Mouse (Mus musculus) retina, postnatal 7 days (tissue): Measurements from ENCODE around the gene Usp48.

Experiments
- DNase-seq: peaks from one replicate; pipeline ENCODE4 v3.0.0-alpha.2; 2012; ENCODE audit warnings: low read depth, low spot score

The Usp48 gene

DNA sequence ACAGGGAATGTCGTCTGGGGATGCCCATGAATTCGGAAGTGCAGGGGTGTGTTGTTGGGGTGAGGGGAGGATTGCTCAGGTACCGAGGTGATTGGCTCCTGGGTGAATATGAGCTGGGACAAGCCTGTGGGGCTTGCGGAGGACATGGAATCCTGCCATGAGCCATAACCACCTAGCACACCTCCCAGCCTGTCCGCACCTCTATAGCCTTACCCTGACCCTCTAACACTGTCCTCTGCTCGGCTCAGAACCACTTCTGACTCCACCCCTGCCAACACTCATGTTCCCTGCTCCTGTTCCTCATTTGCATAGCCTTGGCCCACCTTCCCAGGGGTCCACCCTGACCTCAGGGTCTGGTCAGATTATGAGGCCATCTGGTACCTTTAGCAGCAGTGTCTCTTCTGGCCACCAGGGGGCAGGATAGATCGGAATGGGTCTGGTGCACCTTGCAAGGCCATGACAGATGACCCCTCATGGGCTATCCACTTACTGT, 89.5 kb downstream of the Usp48 start:
- DNase-seq, result no peak

DNA sequence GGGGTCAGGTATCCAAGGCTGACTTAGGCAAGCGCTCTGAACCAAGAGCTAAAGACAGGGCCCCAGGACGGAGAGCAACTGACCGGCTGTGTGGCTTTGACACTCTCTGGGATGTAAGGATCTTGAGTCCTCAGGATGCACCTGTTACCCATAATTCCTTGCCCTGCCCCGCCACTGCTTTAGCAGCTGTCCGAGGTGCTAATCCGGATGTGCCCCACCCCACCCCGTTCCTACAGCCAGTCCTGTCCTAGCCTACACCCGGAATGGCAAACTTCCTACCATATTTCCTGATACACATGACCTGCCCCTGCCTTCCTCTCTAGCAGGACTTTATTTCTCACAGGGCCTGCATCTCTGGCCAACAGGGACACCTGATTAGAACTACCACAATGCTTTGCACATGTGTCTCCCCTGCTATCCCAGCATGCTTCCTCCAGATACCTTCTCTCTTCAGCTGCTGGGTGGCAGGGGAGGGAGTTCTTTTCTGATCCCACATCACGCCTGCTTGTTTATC, 91.3 kb downstream of the Usp48 start:
- no peak for DNase-seq

DNA sequence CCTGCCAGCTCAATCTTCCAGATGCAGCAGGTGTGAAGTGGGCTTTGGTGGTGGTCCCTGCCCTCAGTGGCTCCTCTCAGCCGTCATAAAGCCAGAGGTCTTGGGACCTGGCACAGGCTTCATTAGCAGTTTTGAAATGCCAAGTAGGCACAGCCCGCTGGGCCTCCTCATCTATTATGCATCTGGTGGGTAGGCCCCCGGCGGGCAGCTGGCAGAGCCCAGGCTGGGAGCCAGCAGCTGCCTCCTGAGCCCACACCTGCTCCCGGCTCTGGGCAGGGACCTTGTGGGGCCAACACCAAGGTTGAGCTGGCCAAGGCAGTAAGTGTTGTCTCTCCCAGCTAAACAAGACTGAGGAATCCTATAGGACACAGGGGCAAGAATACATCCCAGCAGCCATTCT, 92.7 kb downstream of the Usp48 start:
- no peak for DNase-seq

DNA sequence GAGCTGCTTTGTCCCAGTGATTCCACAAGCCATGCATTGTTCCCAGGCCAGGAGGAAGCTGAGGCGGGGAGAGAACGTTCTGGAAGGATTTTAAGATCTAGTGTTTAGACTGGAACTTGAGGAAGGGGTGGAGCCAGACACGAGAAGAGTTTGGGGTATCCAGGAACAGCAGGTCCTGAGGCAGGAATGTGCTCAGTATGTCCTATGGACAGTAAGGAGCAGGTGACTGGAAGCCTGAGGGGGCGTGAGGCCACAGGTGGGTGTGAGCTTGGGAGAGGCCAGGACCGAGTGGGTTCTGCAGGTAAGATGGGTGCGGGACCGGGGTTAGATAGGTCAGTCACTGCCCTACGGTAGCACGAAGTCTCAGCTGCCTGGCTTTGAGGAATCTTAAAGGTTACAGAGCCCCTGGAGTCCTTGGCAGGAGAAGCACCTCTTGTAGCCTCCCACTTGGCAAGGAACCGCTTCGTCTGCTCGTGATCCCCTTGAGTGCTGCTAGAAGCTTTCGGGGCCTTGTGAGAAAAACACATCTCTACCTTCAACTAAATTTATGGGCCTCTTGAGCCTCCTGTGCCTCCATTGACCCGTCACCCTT, 93.8 kb downstream of the Usp48 start:
- DNase-seq, result no peak

DNA sequence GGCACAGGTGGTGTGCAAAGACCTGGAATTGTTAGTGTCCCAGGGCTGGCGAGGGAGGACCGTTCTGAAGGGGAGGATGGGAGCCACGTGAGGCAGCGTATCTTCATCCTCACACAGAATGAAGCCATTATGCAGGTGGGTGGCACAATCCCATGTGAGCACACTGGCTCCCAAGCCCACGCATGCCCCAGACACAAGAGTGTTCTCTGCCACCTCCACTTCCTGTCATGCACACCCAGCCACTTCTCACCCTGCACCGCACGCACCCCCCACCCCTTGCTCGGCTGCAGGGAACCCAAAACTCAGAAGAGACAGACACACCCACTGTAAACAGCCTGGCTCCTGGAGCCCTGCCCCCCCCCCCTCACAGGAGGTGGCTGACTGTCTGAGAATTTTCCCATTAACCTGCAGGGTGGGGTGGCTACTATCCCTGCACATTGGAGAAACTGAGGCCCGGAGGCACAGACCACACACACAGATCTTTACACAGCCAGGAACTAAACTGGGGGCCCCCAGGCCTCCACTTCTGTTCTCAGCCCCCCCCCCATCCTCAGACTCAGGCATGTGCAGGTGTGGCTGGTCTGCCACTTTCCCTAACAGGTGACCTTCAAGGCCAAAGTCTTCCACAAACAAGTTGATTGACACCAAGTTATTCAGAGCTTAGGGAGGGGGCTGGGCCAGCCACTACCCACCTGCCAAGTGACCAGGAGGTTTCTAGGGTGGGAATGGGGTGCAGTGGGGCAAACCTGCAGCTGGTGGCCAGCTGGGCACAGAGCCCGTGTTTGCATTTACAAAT, 98.8 kb downstream of the Usp48 start:
- no peak for DNase-seq

DNA sequence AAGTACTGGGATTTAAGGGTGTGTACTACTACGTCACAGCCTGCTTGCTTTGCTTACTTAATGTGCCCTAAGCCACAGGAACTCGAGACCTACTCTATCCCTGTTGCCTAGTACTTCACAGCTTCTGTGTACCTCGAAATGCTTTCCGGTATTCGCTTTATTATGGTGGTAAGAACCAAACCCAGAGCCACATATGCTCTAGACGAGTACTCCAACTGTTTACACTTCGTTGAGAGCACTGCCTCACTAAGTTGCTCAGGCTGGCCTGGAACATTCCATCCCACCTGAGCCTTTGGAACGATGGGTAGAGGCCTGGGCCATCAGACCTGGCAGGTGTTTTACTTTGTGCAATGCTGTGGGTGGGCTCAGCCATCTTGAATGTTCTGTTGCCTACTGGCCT, 101.7 kb downstream of the Usp48 start:
- no peak for DNase-seq

DNA sequence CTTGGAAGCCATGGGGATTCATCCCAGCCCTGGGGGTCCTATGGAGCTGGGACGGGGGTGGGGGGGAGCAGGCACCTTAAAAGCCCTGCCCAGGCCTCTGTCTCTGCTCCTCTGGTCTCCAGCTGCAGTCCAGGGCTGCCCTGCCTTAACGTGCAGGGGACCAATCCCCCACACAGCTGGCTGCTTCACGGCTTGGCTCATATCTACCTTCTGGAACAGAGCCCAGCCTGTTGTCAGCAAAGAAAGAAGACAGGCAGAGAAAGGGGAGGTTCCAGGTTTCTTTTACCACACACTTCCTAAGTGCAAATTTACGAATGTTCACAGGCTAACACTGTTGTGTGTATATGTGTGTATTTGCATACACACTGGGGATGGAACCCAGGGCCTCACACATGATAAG, 102.3 kb downstream of the Usp48 start:
- no peak for DNase-seq

DNA sequence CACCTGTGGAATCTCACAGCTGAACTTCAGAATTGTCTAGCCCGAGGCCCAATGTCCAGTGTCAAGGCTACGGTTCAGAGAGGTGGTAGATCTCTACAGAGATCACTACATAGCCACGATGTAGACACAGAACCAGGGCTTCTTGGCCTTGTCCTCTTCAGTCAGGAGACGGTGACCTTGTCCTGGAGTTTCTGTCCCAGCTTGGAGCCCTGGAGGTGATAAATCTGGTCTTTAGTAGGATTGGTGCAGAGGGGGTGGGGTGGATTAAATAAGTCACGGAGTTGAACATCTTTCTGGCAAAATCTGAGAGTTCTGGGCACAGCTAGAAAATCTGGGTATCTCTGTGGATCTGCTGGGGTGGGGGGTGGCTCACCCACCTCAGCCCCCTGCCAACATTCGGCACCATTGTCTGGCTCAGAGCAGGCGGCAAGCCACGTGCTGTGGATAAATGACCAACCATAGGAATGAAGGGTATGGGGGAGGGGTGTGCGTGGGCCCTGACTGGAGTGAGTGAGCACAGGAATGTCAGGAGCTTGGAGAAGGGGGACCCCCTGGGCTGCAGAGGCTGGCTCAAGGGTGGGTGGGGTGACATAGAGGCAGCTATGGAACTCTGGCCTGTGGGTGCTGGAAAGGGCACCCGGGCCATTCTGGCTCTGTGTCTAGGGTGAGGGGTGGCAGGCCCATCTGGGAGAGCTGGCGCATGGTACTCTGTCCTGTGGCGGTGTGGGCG, 103.8 kb downstream of the Usp48 start:
- DNase-seq, result no peak

DNA sequence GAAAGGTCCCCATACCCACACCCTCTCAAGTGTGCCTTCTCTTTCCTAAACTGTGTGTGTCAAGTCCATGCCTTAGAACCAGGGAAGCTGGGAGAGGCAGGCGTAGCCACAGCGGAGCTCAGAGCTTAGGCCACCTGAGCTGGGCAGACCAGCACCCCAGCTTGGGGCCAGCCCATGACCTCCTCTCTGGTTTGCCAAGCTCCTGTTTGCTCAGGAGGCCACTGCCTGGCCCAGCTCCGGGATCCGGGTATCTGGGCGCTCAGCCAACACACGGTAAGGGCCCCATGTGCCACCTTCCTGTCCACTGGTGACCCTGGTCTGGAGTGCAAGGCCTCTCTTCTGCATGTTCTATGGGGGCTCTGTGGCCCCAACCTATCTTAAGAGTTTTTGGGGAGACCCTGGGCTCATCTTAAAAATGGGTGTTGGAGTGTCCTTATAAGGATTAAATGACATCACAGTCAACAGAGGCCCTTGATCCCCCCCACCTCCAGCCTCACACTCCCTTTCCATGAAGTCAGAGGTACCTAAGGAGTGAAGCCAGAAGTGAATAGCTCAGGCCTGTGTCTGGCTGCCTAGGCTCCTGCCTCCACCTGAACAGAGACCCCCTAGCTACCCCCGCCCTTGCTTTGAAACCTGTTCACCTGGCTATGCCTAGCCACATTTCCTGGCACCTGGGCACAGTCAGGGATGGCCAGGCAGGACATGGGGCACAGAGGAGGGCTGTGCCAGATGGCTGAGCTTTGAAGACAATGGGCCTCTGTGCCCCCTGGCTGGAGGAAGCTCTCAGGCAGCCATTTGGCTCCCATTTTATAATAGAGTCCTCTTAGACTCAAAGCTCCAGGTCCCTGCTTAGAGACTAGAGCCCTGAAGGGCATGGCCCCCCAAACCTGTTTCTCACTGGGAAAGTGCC, 104.8 kb downstream of the Usp48 start:
- DNase-seq, result no peak

DNA sequence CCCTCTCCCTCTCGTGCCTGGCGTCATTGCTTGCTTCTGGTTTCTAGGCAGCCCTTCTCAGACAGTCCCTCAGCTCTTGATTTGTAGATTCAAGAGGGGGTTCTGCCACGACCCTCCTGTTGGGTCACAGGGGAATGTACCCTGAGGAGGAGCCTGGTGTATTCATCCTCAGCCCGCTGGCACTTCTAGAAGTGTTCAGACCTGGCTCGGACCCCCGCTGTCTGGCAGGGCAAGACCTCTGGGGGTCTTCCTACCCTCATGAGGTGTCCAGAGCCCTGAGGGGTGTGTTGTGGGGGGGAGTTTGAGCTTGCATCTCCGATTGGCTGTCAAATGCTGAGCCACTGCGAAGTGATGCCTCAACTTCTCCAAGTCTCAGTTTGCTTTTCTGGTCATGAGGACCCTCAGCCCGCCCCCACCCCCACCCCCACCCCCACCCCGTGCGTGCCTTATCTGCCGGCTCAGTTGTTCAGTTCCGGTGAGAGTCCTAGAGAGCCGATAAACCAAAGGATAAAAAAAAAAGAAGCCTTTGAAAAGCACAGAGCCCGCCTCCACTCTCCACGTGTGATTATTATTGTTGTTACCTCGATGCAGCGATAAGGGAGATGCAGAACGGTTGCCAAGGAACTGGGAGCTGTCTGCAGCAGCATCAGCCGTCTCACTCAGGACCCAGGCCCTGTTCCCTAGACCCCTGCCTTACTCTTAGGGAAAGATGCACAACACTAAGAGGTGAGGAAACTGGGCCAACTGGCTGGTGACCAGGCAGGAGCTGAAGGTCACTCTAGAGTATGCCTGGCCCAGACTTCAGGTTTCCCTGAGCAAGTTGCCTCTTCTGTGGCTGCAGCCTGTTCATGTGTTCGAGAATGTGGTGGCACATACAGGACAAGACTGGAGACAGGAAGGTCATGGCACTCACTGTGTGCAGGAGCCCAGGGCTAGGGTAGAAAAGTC, 106.0 kb downstream of the Usp48 start:
- no peak for DNase-seq

DNA sequence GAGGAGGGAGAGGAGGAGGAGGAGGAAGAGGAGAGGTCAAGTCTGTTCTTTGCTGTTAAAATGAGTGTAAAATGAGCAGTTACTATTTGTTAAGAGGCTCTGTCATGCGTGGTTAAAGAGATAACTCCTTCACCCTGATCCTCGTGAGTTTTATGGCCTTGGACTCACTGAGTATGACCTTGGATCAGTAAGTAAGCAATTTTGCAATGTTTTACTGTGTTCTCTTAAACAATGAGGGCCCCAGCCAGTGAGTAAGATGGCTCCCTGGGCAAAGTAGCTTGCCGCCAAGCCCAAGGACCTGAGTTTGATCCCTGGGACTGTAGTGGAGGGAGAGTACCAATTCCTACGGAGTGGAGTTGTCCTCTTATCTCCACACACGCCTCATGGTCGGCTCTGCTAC, 107.4 kb downstream of the Usp48 start:
- DNase-seq, result no peak

DNA sequence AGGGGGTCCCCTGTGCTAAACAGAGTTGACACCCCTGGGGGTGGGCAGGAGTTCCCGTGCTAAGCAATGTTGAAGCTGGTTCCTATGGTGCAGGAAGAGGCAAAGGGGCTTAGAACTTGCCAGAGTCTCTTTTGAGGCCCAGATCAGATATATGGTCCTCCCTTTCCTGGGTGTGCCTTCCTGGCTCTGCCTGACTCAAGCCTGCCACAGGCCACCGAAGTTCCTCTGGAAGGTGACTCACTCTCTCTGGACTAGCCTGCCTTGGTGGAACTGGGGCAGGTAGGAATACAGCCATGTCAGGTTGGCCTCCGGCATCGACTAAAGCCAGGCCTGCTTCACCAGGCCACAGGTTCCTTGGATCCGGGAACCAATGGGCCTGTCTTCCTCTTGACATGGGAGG, 109.5 kb downstream of the Usp48 start:
- no peak for DNase-seq

DNA sequence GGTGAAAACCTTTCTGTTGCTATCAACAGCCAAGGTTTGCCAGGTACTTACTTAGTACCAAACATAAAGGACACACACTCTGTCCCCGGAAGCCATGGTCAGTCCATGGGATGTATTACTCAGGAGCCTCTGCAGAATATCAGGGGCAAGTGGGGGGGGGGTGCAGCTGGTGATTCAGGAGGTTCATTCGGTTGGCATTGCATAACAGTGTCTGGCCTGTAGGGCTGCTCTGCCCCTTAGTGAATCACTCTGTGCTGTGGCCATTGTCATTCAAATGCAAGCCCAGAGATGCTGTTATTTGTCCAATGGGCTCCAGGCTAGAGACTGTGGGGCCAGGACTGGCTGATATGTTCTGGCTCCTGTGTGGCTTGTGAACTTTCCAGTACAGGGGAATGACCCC, 111.0 kb downstream of the Usp48 start:
- DNase-seq, result no peak

DNA sequence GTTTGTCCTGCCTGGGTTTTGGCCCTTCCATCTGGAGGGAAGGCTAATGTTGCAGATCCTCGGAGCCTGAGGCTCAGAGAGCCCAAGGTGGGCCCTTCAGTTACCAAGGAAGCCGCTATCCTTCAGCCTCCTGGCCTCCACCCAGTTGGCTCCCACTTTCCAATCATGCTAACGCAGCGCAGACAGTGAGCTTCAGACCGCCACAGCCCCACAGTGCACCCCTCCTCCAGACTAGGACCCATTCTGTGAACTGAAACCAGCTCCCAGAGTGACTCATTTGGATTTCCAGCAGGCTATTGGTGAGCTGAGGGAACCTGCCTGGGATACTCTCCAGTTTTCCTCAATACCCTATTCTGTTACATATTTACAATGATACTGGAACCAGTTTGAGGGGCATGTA, 111.8 kb downstream of the Usp48 start:
- DNase-seq, result no peak

DNA sequence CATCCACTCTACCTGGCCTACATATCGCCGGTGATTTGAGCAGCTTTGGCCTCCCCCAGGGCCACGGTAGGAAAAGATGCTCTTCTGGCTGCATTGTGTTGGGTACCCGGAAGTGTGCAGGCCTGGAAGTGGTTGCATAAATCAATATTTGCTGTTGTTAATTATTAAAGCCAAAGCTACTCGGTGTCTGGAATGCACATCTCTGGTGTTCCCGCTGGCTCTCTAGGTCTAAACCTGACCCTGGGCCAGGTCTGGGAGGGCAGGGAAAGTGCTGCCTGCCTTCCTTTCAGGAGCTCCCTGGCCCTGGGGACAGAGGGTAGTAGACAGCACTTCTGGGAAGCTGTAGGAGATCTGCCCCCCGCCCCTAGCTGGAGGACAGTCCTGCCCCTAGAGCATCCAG, 113.0 kb downstream of the Usp48 start:
- no peak for DNase-seq

DNA sequence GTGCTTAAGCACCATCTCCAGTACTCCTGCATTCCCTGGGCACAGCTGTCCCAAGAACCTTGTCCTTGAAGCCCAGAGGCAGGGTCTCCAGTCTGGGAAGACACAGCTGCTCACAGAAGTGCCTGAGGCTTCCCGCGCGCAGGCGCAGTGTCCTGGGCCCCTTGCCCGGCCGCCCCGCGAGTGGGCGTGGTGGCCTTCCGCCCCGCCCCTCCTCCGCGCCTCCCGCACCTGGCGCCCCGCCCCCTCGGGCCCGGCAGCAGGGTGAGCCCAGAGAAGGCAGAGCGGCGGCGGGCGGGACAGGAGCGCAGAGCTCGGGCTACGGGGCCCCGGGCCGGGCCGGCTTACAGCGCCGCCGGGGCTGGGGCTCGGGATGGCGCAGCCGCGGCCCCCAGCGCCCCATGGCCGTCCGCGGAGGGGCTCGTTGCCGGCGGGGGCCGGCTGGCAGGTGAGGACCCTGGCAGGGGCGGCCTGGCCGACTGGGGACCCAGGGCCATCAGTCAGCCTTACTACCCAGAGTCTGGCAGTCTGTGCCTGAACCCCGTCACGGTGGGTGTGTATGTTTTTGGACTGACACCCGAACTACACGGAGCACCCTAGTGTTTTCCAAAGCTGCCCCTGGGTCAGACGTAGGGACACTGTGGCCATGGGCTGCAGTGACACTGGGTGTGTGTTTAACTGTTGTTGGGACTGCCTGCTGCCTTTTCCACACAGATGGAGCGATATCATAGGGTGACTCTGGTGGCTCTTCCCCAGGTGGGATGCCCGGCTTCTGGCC, 113.8 kb downstream of the Usp48 start:
- DNase-seq, result peak; percentile 83
